Mouse (Mus musculus) heart, embryonic 11.5 days (tissue): ENCODE data around the gene Fam102b. TPM values are rescaled to one million over a fixed set of nuclear protein-coding genes. Genes with fewer than 3 reads are reported as not detected.

Experiments
- ATAC-seq: fragments of 200-750 bp; cut with Nextera tagmentation; replicated peaks from 2 replicates; pipeline ENCODE4 v1.8.0; 2017; ENCODE audit warnings: moderate library complexity; ENCODE audit not compliant: insufficient number of reproducible peaks, low FRiP score, low TSS enrichment
- H3K27ac ChIP-seq: fragments of 300-500 bp; sonication (generic); 2 replicates; pipeline ENCODE4 v1.5.1; 2014; ENCODE audit warnings: mild to moderate bottlenecking, low read depth, low read length
- H3K27me3 ChIP-seq: fragments of 300-500 bp; sonication (generic); 2 replicates; pipeline ENCODE4 v1.6.1; 2014; ENCODE audit warnings: mild to moderate bottlenecking, low read length, mixed read lengths; ENCODE audit not compliant: control insufficient read depth, insufficient read depth
- H3K36me3 ChIP-seq: fragments of 300-500 bp; sonication (generic); 2 replicates; pipeline ENCODE4 v1.6.1; 2014; ENCODE audit warnings: mild to moderate bottlenecking, low read length, moderate library complexity, mixed read lengths; ENCODE audit not compliant: control insufficient read depth, insufficient read depth
- H3K4me1 ChIP-seq: fragments of 300-500 bp; sonication (generic); 2 replicates; pipeline ENCODE4 v1.6.1; 2014; ENCODE audit warnings: low read length; ENCODE audit not compliant: control insufficient read depth, insufficient read depth
- H3K4me2 ChIP-seq: fragments of 300-500 bp; sonication (generic); 2 replicates; pipeline ENCODE4 v1.6.1; 2014; ENCODE audit warnings: mild to moderate bottlenecking, moderate library complexity
- H3K4me3 ChIP-seq: fragments of 300-500 bp; sonication (generic); 2 replicates; pipeline ENCODE4 v1.5.1; 2014; ENCODE audit warnings: low read depth, low read length
- H3K9ac ChIP-seq: fragments of 300-500 bp; sonication (generic); 2 replicates; pipeline ENCODE4 v1.6.1; 2014; ENCODE audit warnings: mild to moderate bottlenecking, low read depth, low read length, moderate library complexity
- H3K9me3 ChIP-seq: fragments of 300-500 bp; sonication (generic); replicated peaks from 2 replicates; pipeline ENCODE4 v1.6.1; 2016; ENCODE audit warnings: low read length; ENCODE audit not compliant: control insufficient read depth
- WGBS: fragments of 180-500 bp; shearing (Covaris S2); extraction: QIAGEN DNeasy Blood & Tissue Kit; methylation state at CpG from one replicate; pipeline ENCODE4 v1.1.7; 2014; ENCODE audit not compliant: insufficient replicate concordance; 5-methylcytosine and 5-hydroxymethylcytosine counted together
- microRNA-seq: library from miRNA; unstranded; fragments of <30 nt; microRNA quantifications from one replicate; pipeline ENCODE4, GENCODE M21; 2016; ENCODE audit warnings: borderline number of aligned reads
- polyA plus RNA-seq: library from polyadenylated mRNA; unstranded; fragments of >200 nt; fragmentation: Nextera tagmentation; extraction: Ambion mirVana; gene quantifications from 2 replicates; pipeline ENCODE4 v1.2.1, GENCODE M21; 2014

The Fam102b gene
- polyA plus RNA-seq, 1 experiment from 2014 or later, result 7.9 TPM

DNA sequence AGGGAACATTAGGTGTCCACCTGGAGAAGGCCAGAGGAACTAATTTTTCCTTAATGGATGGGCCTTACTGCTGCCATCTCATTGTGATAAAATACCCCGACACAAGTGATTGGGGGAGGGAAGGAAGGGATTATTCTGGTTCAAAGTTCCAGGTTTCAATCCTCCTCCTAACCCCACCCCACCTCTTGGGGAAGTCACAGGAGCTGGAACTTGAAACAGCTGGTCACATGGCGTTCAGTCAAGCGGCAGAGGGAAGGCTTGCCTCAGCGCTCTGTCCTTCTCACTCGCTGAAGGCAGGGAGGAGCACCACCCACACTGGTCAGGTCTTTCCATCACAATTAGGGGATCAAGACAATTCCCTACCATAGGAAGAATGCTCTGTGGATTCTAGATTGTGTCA, 88.7 kb downstream of the Fam102b start:
- Histone ChIP-seq H3K36me3 (no peaks in the 10 kb centered on the region), H3K4me1 (no peaks in the 10 kb centered on the region), H3K27me3 (no peaks in the 10 kb centered on the region), H3K4me3 (no peak overlapping the region), H3K9ac (no peak overlapping the region), H3K4me2 (no peak overlapping the region), H3K9me3 (no peaks in the 10 kb centered on the region), H3K27ac (no peak overlapping the region)
- 95% methylated on average over 5 of the region's 5 CpGs for WGBS
- ATAC-seq, result no peak

DNA sequence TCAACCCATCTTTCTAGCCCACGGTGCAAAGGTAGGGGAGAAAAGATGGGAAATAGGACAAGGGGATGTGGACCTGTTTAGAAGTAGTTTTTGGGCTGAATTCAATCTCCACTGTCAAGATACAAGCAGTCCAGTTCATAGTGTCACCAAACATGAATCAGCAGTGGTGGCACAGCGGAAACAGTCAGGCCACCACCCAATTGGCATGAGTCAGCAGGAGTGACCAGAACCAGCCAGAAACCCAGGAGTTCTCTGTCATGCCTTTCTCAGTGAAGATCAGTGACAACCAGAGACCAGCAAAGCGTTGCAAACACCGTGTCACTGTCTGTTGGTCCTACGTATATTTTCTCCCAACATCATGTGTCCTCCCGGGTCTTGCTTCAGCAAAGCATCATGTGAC, 93.8 kb downstream of the Fam102b start:
- 84% methylated on average over 6 of the region's 6 CpGs for WGBS
- H3K27me3 ChIP-seq, result no peaks in the 10 kb centered on the region
- H3K4me2 ChIP-seq, result no peak overlapping the region
- no peaks in the 10 kb centered on the region for H3K36me3 ChIP-seq
- no peak overlapping the region for H3K27ac ChIP-seq
- no peak overlapping the region for H3K9ac ChIP-seq
- H3K4me1 ChIP-seq, result no peaks in the 10 kb centered on the region
- no peak overlapping the region for H3K4me3 ChIP-seq
- no peaks in the 10 kb centered on the region for H3K9me3 ChIP-seq
- ATAC-seq, result no peak

DNA sequence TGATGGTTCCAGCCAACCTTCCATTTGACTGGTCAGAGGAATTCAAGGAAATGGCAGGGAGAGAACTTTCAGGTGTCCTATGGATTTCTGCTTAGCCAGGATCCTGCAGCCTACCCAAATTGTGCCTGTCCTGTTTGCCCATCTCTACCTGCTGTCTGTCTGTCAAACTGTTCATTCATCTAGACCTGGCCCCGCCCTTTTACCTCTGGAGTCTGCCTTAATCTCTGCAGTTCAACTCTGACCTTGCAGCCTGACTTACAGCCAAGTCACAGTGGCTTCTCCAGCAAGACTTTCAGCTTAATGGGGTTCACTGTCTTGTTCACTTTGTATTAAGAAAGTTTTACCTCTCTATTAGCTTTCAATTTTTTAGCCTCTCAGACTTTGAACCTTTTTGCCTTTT, 101.1 kb downstream of the Fam102b start:
- H3K27ac ChIP-seq, result no peak overlapping the region
- no peaks in the 10 kb centered on the region for H3K9me3 ChIP-seq
- WGBS, result 80% methylated on average over 1 of the region's 1 CpGs
- no peaks in the 10 kb centered on the region for H3K27me3 ChIP-seq
- no peaks in the 10 kb centered on the region for H3K36me3 ChIP-seq
- H3K4me2 ChIP-seq, result no peak overlapping the region
- no peak overlapping the region for H3K4me3 ChIP-seq
- H3K9ac ChIP-seq, result no peak overlapping the region
- ATAC-seq, result no peak
- H3K4me1 ChIP-seq, result no peaks in the 10 kb centered on the region

DNA sequence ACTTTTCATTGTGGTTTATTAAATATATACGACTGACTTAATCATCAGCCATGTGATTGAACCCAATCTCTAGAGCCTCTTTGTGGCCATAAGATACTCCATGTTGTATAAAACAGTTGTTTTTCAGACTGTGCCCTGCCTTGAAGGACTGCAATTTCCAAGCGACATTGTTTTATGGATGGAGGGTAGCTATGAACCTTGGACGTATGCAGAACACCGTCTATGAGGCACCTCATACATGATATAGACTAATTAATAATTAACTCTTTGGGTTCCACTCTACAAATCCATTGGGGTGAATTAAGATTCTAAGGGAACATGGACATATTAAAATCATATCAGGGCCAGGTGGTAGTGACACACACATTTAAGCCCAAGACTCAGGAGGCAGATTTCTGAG, 101.7 kb downstream of the Fam102b start:
- Histone ChIP-seq H3K9me3 (no peaks in the 10 kb centered on the region), H3K9ac (no peak overlapping the region)
- 81% methylated on average over 4 of the region's 4 CpGs for WGBS

DNA sequence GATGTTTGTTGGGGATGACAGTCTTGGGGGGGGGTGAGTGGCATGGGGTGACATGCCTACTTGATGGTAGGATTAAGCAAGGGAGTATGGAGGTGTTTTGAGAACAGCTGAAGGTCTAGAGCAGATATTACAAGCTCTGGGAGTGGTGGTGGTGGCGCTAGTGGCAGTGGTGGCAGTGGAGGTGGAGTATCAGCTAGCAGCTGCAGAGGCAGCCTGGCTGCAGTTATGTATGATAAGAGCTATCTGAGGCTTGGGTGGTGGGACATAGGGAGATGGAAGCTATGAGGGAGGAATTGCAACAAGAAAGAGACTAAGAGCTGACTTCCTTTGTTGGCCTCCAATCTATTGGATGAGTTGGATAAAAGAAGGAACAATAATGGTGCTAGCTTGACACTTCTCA, 105.6 kb downstream of the Fam102b start:
- Histone ChIP-seq H3K27me3 (no peaks in the 10 kb centered on the region), H3K27ac (no peak overlapping the region), H3K4me1 (no peaks in the 10 kb centered on the region), H3K4me2 (no peak overlapping the region), H3K9me3 (no peaks in the 10 kb centered on the region), H3K9ac (no peak overlapping the region), H3K4me3 (no peak overlapping the region), H3K36me3 (no peaks in the 10 kb centered on the region)
- no peak for ATAC-seq
- WGBS, result 63% methylated on average over 1 of the region's 1 CpGs

More for the DNA sequence above, 101.7 kb downstream of the Fam102b start:
- H3K4me3 ChIP-seq, result no peak overlapping the region
- H3K4me1 ChIP-seq, result no peaks in the 10 kb centered on the region
- H3K36me3 ChIP-seq, result no peaks in the 10 kb centered on the region
- ATAC-seq, result no peak
- no peak overlapping the region for H3K27ac ChIP-seq
- no peak overlapping the region for H3K4me2 ChIP-seq
- no peaks in the 10 kb centered on the region for H3K27me3 ChIP-seq

Small RNAs within 50 kb of the gene (microRNA-seq; reads per million reads assigned to microRNA genes)
- gene Gm44384, result not detected

Other genes with a start within 250 kb of the Fam102b start
- 27.8 and 29.2 TPM in 2 replicates for gene Stxbp3, start 187.1 kb downstream of the Fam102b start, polyA plus RNA-seq
- gene Fndc7, start 137.6 kb downstream of the Fam102b start, polyA plus RNA-seq, result not detected in 2 replicates
- gene Prpf38b, start 115.9 kb downstream of the Fam102b start, polyA plus RNA-seq, result 53.8 and 56.4 TPM in 2 replicates
- 0.16 and 0.41 TPM in 2 replicates for gene Henmt1, start 87.7 kb downstream of the Fam102b start, polyA plus RNA-seq
- not detected in 2 replicates for gene Gm9857, start 87.2 kb downstream of the Fam102b start, polyA plus RNA-seq
- gene Slc25a54, start 52.9 kb upstream of the Fam102b start, polyA plus RNA-seq, result not detected in 2 replicates
- 38.1 and 50.5 TPM in 2 replicates for gene Slc25a24, start 95.5 kb upstream of the Fam102b start, polyA plus RNA-seq